Mouse (Mus musculus) thymus, postnatal 25 days (tissue): ENCODE measurements around the gene Rhebl1.

Experiments
- DNase-seq: peaks from one replicate; pipeline ENCODE4 v3.0.0; 2022

Rhebl1 gene

DNA sequence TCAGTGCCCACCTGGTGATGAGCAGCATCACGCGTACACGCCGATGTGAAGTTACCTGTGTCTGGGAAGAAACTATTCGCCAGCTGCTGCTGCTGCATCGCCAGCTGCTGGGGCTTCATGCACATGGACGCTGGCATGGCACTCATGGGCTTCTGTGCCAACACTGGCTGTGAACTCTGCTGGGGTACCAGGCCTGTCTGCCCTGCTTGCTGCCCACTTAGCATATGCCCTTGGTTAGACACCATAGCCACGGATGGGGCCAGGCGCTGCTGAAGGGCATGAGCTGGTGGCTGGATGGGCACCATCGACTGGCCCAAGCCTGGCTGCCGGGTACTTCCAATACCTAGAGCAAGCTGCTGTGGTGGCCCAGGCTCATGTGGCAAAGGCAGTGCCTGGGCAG, 45.2 kb downstream of the Rhebl1 start:
- no peak for DNase-seq

DNA sequence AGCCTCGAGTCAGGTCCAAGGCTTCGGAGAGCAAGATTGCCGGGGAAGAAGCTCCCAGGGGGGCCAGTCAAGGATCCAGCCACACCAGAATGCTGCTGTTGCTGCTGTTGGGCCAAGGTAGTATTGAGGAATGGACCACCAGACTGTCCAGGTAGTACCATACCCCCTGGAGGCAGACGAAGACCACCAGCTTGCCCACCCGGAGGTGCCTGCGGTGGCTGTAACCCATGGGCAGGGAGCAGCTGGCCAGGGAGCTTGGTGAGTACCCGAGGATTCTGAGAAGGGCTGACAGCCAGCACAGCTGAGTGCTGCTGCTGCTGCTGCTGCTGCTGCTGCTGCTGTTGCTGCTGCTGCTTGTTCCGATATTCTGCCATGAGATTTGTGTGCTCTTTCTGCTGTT, 48.2 kb downstream of the Rhebl1 start:
- DNase-seq = no peak

DNA sequence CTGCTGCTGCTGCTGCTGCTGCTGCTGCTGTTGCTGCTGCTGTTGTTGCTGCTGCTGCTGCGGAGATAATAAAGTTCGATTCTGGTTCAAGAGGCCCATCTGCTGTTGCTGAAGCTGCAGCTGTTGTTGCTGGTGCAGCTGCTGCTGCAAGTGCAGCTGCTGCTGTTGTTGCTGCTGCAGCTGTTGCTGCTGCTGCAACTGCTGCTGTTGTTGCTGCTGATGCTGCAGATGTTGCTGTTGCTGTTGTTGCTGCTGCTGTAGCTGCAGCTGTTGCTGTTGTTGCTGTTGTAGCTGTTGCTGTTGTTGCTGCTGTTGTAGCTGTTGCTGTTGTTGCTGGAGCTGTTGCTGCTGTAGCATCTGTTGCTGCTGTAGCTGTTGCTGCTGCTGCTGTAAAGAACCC, 49.2 kb downstream of the Rhebl1 start:
- no peak for DNase-seq

DNA sequence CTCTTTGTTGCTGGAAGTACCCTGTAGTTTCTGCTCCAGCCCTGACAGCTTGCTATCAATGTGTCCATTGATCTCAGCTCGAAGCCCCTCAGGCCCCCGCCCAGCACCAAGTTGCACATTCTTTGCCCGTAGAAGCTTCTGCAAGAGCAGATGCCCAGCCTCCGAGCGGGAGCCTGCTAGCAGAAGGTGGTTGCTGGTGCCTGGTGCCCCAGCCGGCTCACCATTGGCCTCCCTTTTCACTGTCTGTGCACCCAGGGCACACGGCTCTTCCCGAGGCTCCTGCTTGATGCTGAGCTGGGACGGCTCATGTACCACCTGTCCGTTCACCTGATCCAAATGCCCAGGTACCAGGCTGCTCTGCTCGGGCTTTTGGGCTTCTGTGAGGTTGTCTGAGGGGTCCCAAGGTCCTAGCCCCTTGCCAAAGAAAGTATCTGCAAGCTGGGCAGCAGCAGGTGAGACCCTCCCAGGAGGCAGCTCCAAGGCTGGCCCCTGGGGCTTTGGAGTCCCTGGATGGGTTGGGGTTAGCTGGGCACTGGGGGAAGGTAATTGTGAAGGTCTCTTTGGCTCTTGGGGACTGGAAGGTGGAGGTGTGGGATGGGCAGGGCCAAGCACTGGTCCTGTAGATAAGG, 50.6 kb downstream of the Rhebl1 start:
- DNase-seq = no peak

DNA sequence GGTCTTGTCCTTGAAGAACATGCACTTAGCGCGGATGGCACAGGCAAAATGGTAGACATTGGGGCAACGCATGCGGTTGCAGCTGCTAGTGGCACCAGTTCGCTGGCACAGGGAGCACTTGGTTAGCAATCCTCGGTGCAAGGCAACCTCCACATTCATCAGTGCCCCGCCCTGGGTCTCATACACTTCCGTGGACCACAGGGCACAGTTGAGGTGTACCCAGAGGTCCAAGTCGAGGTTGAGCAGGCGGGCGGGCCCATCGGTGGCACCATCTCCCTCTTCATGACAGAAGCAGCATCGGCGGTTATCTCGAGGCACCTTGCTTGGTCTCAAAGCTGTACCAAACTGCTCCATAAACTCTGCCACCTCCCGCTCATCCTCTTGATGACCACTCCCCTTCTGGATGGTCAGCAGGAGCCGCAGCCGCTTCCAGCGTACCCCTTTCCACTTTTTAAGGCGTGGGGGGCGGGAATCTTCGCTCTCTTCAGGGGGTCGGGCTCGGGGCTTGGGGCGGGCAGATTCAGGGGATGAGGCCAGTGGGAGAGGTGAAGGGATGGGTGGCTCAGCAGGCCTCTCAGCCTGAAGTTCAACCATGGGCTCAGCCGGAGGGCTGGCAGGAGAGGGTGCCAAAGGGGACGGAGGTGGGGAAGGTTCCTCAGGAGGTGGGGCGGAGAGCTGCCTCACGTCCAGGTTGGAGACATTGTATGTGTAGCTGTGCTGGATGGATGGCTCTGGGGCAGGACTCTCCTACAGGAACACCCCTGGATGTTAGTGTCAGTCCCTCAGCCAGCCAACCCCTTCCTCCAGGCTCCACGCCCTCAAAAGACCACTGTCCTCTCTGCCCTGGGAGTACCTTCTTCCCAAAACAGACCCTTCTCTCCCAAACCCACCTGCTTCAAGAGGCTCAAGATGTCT, 54.4 kb downstream of the Rhebl1 start:
- DNase-seq = no peak

DNA sequence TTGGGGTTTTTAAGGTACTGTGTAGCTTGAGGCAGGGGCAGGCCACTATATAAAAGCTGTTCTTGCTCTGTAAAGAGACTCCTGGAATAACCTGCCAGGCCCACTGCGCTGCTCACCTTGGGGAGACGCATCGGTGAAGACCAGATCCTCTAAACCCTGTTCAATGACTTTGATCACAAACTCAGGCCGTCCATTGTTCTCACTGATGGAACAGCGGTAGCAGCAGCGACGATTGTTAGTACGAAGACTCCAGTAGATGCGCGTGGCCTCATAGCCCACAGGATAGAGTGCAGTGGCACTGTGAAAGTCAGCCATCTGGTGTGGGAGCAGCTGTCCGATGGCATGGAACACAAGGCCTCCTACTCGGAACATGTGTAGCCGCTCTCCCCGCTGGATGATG, 55.2 kb downstream of the Rhebl1 start:
- no peak for DNase-seq

DNA sequence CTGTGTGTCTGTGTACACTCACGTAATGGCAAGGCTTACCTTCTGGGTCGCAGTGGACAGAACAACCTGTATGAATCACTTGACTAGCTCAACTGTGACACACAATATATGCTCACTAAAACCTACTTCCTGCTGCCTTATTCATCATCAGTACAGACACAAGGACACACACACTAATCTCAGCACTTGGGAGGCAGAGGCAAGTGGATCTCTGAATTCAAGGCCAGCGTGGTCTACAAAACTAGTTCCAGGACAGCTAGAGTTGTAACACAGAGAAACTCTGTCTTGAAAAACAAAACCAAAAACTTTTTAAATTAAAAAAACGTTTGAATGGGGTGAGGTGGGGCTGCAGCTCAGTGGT, 56.6 kb downstream of the Rhebl1 start:
- no peak for DNase-seq

DNA sequence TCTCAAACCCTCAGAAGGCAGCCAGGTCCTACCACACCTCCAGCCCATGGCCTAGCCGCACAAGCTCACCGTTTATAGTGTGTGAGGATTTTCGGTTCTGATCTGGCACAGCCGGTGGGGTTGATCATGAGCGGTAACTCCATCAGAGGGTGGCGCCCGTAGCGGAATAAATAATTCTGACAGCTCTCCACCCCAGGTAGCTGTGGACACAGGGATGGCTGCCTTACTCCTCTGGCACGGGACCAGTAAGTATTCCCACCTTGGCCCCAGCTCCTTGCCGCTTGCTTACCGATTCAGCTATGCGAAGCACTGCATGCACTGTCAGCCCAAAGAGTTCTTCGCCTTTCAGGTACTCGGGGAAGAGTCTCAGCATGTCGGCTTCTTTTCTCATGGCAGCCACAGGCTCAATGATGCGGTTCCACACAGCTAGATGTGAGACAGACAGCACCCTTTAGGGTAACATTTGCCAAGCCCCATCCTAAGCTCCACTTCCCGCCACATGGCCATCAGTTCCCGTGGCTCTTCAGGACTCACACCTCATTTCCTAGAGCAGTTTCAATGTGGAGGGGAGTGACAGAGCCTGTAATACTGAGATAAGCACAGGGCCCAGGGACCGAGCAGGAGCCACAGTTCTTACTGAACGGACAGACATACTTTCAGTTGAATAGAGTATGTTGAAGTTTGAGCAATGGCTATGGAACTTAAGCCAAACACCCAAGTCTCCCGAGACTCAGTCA, 57.2 kb downstream of the Rhebl1 start:
- DNase-seq = no peak

DNA sequence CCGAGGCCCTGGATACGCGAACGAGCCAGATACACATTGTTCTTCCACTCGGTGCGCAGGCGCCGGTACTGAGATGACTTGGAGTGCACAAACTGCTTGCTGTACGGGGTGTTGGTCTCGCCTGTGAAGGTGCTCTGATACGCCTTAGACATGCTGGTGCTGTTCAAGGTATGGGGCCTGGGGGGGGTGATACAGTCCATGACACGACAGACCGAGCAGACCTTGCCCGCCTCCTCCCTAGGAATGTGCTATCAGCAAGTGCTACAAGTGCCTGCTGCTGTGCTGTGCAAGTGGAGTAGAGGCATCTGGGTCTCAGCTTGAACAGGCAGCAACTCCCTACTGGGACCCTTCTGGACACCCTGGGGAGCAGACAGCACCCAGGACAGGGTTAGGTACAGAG, 59.0 kb downstream of the Rhebl1 start:
- DNase-seq = no peak

DNA sequence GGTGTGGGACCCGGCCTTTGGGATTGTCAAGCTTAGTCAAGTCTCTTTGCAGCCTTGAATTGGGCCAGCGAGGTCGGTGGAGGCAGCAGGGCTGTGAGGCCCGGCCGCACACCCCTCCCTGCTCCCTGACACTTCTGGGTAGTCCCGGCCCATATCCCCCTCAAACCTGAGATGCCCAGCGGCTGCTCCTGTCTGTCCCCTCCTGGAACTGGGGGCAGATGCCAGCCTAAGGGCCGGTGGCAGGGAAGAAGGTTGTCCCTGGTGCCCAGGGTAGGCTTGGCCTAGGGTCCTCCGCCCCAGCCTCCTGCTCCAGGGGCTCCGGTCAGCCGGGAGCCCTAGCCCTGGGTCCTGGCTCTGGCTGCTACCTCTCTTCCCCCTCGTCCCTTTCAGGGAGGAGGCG, 60.3 kb downstream of the Rhebl1 start:
- DNase-seq = no peak

DNA sequence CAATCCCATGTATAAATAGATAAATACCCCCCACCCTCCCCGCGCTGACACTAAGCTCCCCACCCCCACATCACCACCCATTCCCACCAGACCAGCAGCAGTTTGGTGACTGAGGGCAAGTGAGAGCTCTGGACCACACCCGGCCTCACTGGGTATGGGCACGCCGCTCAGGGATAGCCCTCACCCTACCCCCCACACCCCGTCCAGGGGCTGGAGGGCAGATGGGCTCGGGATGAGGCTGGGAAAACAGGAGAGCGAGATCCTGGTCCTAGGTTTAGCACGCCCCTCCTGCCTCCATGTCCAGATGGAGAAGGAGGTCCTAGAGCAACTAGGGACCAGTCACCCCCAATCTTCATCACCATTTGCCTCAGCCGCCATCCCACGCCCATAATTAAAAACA, 61.1 kb downstream of the Rhebl1 start:
- DNase-seq = no peak

DNA sequence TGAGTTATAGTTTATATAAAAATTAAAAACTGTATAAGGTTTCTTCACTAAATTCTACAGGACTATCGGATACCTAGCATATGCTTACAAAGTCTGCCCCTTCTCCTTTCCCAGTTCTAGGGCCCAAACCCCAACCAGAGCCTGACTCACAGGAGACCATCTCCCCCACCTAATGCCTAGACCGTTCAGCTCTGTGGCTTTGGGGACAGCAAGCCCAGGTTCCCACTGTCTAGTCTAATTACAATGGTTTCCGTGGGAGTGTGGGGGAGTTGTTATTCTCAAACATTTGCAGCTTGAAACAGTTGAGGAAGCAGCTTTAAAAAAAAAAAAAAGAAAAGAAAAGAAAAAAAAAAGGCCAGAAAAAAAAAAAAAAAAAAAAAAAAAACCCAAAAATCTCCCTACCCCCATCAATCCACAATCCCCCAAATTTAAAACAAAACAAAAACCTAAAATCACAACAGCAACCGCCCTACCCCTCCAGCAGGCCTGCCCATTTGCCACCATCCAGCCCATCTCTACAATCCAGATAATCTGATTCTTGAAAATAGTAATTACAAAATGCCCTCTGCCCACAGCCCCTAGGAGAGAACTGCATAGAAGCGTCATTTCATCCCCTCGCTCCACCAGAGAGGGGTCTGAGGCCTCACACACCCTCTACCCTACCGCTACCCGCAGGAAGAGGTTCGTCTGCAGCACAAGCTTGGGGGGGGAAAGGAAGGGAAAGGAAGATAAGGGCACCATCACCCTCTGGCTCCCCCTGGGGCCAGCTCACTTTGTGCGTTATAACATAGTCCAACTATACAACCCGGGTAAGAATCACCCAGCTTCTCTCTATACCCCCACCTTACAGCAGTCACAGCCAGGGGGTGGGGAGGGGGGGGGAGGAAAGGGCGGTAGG, 61.9 kb downstream of the Rhebl1 start:
- peak; percentile 71 for DNase-seq

DNA sequence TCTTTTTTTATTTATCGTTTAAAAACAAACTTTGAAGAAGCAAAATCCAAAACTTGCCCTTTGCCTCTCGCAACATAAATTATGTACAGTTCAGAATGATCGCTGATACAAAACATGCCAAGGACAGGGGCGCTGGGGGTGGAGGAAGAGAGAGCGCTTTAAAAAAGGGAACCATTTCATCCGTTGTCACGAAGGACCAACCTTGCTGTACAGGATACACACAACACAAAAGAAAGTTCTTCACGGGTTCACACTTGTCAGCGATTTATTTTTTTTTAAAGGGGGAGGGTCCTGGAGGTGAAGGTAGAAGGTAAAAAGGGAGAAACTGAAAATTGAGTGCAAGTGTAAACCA, 62.7 kb downstream of the Rhebl1 start:
- no peak for DNase-seq

DNA sequence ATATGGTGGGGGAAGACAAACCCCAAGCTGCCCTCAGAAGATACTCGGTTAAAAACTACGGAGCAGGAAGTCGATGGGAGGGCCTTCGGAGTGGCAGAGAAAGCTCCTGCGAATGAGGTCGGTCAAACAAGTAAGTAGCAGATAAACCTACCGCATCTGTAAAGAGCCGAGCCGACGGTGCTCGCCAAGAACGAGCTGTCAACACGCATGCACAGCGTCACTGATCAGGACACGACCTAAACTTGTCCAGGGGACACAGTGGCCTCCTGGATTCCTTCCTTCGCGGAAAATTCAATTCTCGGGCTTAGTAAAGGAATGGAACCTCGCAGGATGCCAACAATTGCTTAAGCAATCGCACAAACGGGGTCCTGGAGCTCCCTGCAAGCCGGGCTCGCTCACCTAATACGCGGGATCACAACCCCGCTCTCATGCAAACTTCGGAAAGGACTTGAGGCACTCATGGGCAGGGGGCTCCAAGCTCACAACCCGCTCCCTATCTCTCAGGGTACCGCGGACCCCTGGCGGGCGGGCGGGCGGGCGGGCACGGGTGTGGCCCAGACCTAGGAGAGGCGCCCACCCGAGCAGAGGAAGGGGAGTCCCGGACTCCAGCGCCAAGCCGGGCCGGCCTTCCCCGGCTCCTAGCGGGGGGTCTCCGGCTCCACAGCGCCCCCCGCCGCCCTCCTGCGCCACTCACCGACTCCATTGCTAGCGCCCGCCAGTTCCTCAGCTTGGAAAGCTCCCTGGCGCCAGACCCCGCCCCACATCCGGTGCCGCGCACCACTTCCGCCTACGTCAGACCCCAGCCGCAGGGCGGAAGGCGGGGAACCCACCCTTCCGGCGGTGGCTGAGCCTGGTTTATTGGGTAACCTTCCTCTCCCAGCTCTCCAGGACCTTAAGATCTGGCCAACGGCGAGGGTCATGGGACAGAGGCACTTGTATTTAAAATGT, 63.3 kb downstream of the Rhebl1 start, which contains the start of gene Prkag1:
TSS of gene Prkag1 (minus strand) at position 786 of the 948 bp plus-strand sequence.
- peak; percentile 99 for DNase-seq
